Mouse (Mus musculus) C2C12 (cell line): ENCODE results near the gene Pmepa1. TPM values are rescaled to one million over a fixed set of nuclear protein-coding genes. Genes with fewer than 3 reads are reported as not detected.

Experiments
- H3K27me3 ChIP-seq: one replicate; pipeline ENCODE4 v1.6.1; 2011; ENCODE audit not compliant: control insufficient read depth, insufficient read depth, insufficient read length
- H3K36me3 ChIP-seq: one replicate; pipeline ENCODE4 v1.6.1; 2011; ENCODE audit not compliant: control insufficient read depth, insufficient read depth
- H3K4me3 ChIP-seq: one replicate; pipeline ENCODE4 v1.5.1; 2011; ENCODE audit warnings: mild to moderate bottlenecking, control low read depth; ENCODE audit not compliant: poor library complexity, insufficient read depth, severe bottlenecking
- H3K79me2 ChIP-seq: one replicate; pipeline ENCODE4 v1.6.1; 2011; ENCODE audit not compliant: control insufficient read depth, insufficient read depth
- H3K79me3 ChIP-seq: one replicate; pipeline ENCODE4 v1.6.1; 2011; ENCODE audit warnings: low read depth, control low read depth
- H3ac ChIP-seq: one replicate; pipeline ENCODE3; 2011; ENCODE audit warnings: low read depth; ENCODE audit not compliant: control insufficient read depth, insufficient read length
- CEBPB ChIP-seq: IDR thresholded peaks from one replicate; pipeline ENCODE4 v1.6.1; 2011; ENCODE audit warnings: low read depth, mild to moderate bottlenecking, control low read depth, moderate library complexity
- CTCF ChIP-seq: IDR thresholded peaks from one replicate; pipeline ENCODE4 v1.5.1; 2011; ENCODE audit not compliant: control insufficient read depth, insufficient read depth, insufficient read length
- FOSL1 ChIP-seq: IDR thresholded peaks from one replicate; pipeline ENCODE4 v1.8.0; 2011; ENCODE audit warnings: mild to moderate bottlenecking, low read length; ENCODE audit not compliant: poor library complexity, insufficient read depth, severe bottlenecking
- MAX ChIP-seq: IDR thresholded peaks from one replicate; pipeline ENCODE4 v1.6.1; 2011; ENCODE audit warnings: mild to moderate bottlenecking, control low read depth
- MYOD1 ChIP-seq: IDR thresholded peaks from one replicate; pipeline ENCODE4 v1.6.1; 2011; ENCODE audit warnings: low read depth; ENCODE audit not compliant: control insufficient read depth, insufficient read length
- MYOG ChIP-seq: IDR thresholded peaks from one replicate; pipeline ENCODE4 v1.6.1; 2011; ENCODE audit not compliant: control insufficient read depth, insufficient read length; ENCODE audit errors: extremely low read depth
- USF1 ChIP-seq: IDR thresholded peaks from one replicate; pipeline ENCODE4 v1.6.1; 2011; ENCODE audit warnings: low read depth, mild to moderate bottlenecking, control low read depth, moderate library complexity
- polyA plus RNA-seq: library from polyadenylated mRNA; unstranded; fragments of >200 nt; fragmentation: generic; extraction: Trizol; gene quantifications from one replicate; pipeline ENCODE4 v1.2.1, GENCODE M21; 2012; ENCODE audit warnings: missing spikeins

Pmepa1 gene
- polyA plus RNA-seq, 1 experiment, result 180 TPM

- Histone ChIP-seq H3ac (peak overlapping the region; percentile 81), H3K27me3 (no peaks in the 10 kb centered on the region), H3K79me3 (peaks cover 69% of the 10 kb centered on the region), H3K79me2 (peaks cover 92% of the 10 kb centered on the region), H3K4me3 (peak overlapping the region; percentile 96), H3K36me3 (peaks cover 26% of the 10 kb centered on the region)
- TF ChIP-seq USF1 (no peak), FOSL1 (no peak), MYOG (no peak), MAX (no peak), MYOD1 (no peak), CEBPB (no peak), CTCF (no peak)
These were observed 1.6 kb downstream of the Pmepa1 start for GRCm38 (mm10) chr2:173274428-173275342.

- Histone ChIP-seq H3K79me3 (peaks cover 73% of the 10 kb centered on the region), H3ac (peak overlapping the region; percentile 81), H3K79me2 (peaks cover 92% of the 10 kb centered on the region), H3K27me3 (no peaks in the 10 kb centered on the region), H3K36me3 (peaks cover 34% of the 10 kb centered on the region), H3K4me3 (peak overlapping the region; percentile 96)
- TF ChIP-seq USF1, result no peak
- TF ChIP-seq MYOG, result no peak
- TF ChIP-seq MYOD1, result no peak
- TF ChIP-seq CEBPB, result no peak
- TF ChIP-seq MAX, result no peak
- TF ChIP-seq FOSL1, result no peak
These were observed 2.4 kb downstream of the Pmepa1 start for GRCm38 (mm10) chr2:173273885-173274284.

GRCm38 (mm10) chr2:173272354-173272900, 3.9 kb downstream of the Pmepa1 start:
- Histone ChIP-seq H3K79me3 (peaks cover 88% of the 10 kb centered on the region), H3K4me3 (no peak overlapping the region), H3K79me2 (peaks cover 100% of the 10 kb centered on the region), H3K36me3 (peaks cover 38% of the 10 kb centered on the region), H3K27me3 (no peaks in the 10 kb centered on the region), H3ac (peak overlapping the region; percentile 60)
- TF ChIP-seq MYOD1, result no peak
- no peak for TF ChIP-seq CEBPB
- no peak for TF ChIP-seq MYOG
- TF ChIP-seq USF1, result no peak
- no peak for TF ChIP-seq MAX
- TF ChIP-seq CTCF, result no peak
- TF ChIP-seq FOSL1, result no peak

GRCm38 (mm10) chr2:173271541-173271940, 4.8 kb downstream of the Pmepa1 start:
- H3ac ChIP-seq, result peak overlapping the region; percentile 19
- H3K27me3 ChIP-seq, result no peaks in the 10 kb centered on the region
- peaks cover 38% of the 10 kb centered on the region for H3K36me3 ChIP-seq
- peak overlapping the region; percentile 18 for H3K4me3 ChIP-seq
- no peak for TF ChIP-seq MAX
- no peak for TF ChIP-seq USF1
- TF ChIP-seq MYOG, result no peak
- no peak for TF ChIP-seq CEBPB
- no peak for TF ChIP-seq FOSL1
- no peak for TF ChIP-seq MYOD1
- TF ChIP-seq CTCF, result no peak
- peaks cover 92% of the 10 kb centered on the region for H3K79me3 ChIP-seq
- peaks cover 100% of the 10 kb centered on the region for H3K79me2 ChIP-seq

- peaks cover 41% of the 10 kb centered on the region for H3K36me3 ChIP-seq
These were observed 5.6 kb downstream of the Pmepa1 start for GRCm38 (mm10) chr2:173270601-173271248.

More at GRCm38 (mm10) chr2:173270601-173271248, 5.6 kb downstream of the Pmepa1 start:
- peaks cover 94% of the 10 kb centered on the region for H3K79me3 ChIP-seq
- no peak overlapping the region for H3K4me3 ChIP-seq
- H3K27me3 ChIP-seq, result no peaks in the 10 kb centered on the region
- TF ChIP-seq USF1 (peak; percentile 68), CEBPB (no peak)
- H3K79me2 ChIP-seq, result peaks cover 99% of the 10 kb centered on the region
- no peak overlapping the region for H3ac ChIP-seq
